Mouse (Mus musculus): Measurements from ENCODE around the gene Adam15. TPM values are rescaled to one million over a fixed set of nuclear protein-coding genes. Genes with fewer than 3 reads are reported as not detected.

Gene Adam15
- polyA plus RNA-seq, 1 experiment from 2014 or later = 28.4 TPM

GRCm38 (mm10) chr3:89336529-89336928 lies 13.3 kb downstream of the Adam15 start:
- no peaks in the 10 kb centered on the region for H3K9me3 ChIP-seq (ENCODE audit: control insufficient read depth, low read length)
- 0 out of 2 replicates have a peak, but pooled peaks cover 3% of the 10 kb centered on the region for H3K36me3 ChIP-seq (ENCODE audit: control insufficient read depth, insufficient read depth, low read length)
- H3K4me1 ChIP-seq (replicated peaks; ENCODE audit: control insufficient read depth, insufficient read depth, low read length) = peaks cover 25% of the 10 kb centered on the region
- no peak for ATAC-seq (replicated peaks; ENCODE audit: low FRiP score)
- peak overlapping the region; percentile 53; the same call in 1 of the 2 replicates for H3K27ac ChIP-seq (ENCODE audit: low read depth, low read length)
- peak overlapping the region; percentile 91 for H3K9ac ChIP-seq (ENCODE audit: low read length)
- H3K27me3 ChIP-seq (ENCODE audit: control insufficient read depth, insufficient read depth, low read length) = no peaks in the 10 kb centered on the region
- no peak for DNase-seq (ENCODE audit: low spot score)
- peak overlapping the region; percentile 76 for H3K4me2 ChIP-seq (ENCODE audit: low read depth, low read length, severe bottlenecking)
- 6% methylated on average over 6 of the region's 6 CpGs for WGBS
- H3K4me3 ChIP-seq (ENCODE audit: low read depth, low read length) = peak overlapping the region; percentile 83

- no peak overlapping the region for H3K27ac ChIP-seq (ENCODE audit: low read depth, low read length)
- H3K4me1 ChIP-seq (replicated peaks; ENCODE audit: control insufficient read depth, insufficient read depth, low read length) = peaks cover 21% of the 10 kb centered on the region
- 72% methylated on average over 11 of the region's 11 CpGs for WGBS
- 0 out of 2 replicates have a peak, but pooled peaks cover 3% of the 10 kb centered on the region for H3K36me3 ChIP-seq (ENCODE audit: control insufficient read depth, insufficient read depth, low read length)
- H3K4me2 ChIP-seq (ENCODE audit: low read depth, low read length, severe bottlenecking) = no peak overlapping the region
- H3K9me3 ChIP-seq (ENCODE audit: control insufficient read depth, low read length) = no peaks in the 10 kb centered on the region
- H3K4me3 ChIP-seq (ENCODE audit: low read depth, low read length) = no peak overlapping the region
- ATAC-seq (replicated peaks; ENCODE audit: low FRiP score) (no peak), DNase-seq (ENCODE audit: low spot score) (no peak)
- H3K9ac ChIP-seq (ENCODE audit: low read length) = no peak overlapping the region
- H3K27me3 ChIP-seq (ENCODE audit: control insufficient read depth, insufficient read depth, low read length) = no peaks in the 10 kb centered on the region
Observed at GRCm38 (mm10) chr3:89333053-89333452, 16.7 kb downstream of the Adam15 start.

DNA sequence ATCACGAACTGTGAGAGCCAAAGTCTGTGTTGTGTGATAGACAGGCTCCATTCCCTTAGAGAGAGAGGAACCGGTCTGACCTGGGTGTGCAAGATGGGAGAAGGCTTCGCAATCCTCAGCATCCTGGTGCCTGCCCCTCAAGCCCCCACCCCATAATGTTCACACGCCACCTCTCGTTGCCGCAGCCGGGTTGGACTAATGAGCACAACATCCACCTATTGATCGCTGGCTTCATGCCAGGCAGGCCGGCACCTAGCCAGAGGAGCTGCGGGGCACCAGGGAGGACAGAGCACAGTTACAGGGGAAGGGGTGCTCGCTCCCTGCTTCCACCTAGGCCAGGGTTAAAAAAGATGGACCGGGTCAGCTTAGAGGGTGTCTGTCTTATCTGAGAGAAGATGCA lies 17.3 kb downstream of the Adam15 start:
- Histone ChIP-seq H3K9ac (ENCODE audit: low read length) (no peak overlapping the region), H3K9me3 (ENCODE audit: control insufficient read depth, low read length) (no peaks in the 10 kb centered on the region), H3K27me3 (ENCODE audit: control insufficient read depth, insufficient read depth, low read length) (no peaks in the 10 kb centered on the region), H3K4me1 (replicated peaks; ENCODE audit: control insufficient read depth, insufficient read depth, low read length) (peaks cover 21% of the 10 kb centered on the region), H3K36me3 (ENCODE audit: control insufficient read depth, insufficient read depth, low read length) (0 out of 2 replicates have a peak, but pooled peaks cover 3% of the 10 kb centered on the region), H3K27ac (ENCODE audit: low read depth, low read length) (no peak overlapping the region), H3K4me2 (ENCODE audit: low read depth, low read length, severe bottlenecking) (no peak overlapping the region), H3K4me3 (ENCODE audit: low read depth, low read length) (no peak overlapping the region)
- ATAC-seq (replicated peaks; ENCODE audit: low FRiP score) = peak; percentile 31
- WGBS = 44% methylated on average over 12 of the region's 12 CpGs
- no peak for DNase-seq (ENCODE audit: low spot score)

DNA sequence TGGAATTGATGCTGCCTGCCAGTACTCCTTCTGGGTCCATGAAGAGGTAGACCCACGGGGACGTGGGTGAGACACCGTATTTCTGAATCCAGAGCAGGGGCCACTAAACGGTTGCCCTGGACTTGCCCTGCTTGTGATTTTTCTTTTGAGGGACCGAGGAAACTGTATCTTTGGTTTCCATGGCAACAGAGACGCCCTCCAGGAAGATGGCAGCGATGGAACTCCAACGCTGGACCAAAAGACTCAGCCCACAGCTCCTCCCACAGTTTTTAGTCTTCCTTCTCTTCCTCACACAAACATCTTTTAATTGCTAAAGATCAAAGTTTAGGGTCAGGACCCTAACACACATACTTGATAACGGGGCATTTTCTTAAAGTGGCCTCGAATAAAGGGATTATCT lies 17.8 kb downstream of the Adam15 start:
- Histone ChIP-seq H3K27ac (ENCODE audit: low read depth, low read length) (no peak overlapping the region), H3K4me1 (replicated peaks; ENCODE audit: control insufficient read depth, insufficient read depth, low read length) (peaks cover 21% of the 10 kb centered on the region), H3K4me3 (ENCODE audit: low read depth, low read length) (no peak overlapping the region), H3K36me3 (ENCODE audit: control insufficient read depth, insufficient read depth, low read length) (0 out of 2 replicates have a peak, but pooled peaks cover 3% of the 10 kb centered on the region), H3K9me3 (ENCODE audit: control insufficient read depth, low read length) (no peaks in the 10 kb centered on the region), H3K9ac (ENCODE audit: low read length) (no peak overlapping the region), H3K4me2 (ENCODE audit: low read depth, low read length, severe bottlenecking) (no peak overlapping the region), H3K27me3 (ENCODE audit: control insufficient read depth, insufficient read depth, low read length) (no peaks in the 10 kb centered on the region)
- no peak for ATAC-seq (replicated peaks; ENCODE audit: low FRiP score)
- DNase-seq (ENCODE audit: low spot score) = no peak
- WGBS = 37% methylated on average over 10 of the region's 10 CpGs

DNA sequence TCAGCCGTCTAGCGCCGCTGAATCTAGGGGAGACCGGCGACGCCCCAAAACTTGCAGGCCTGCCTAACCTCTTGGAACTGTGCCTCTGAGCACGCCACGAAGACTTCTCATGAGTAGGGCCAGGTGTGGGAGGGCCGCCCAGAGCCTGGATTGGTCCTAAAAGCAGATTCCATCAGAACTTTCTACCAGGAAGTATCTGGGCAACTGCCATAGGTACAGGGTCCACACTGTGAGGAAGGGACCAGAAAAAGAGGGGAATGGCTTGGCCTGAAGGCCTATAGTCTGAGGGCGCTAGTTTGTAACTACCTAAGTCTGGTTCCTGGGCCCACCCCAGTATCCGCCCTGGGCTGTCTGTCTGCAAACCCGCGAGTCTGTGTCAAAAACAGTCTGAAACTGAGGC lies 18.2 kb downstream of the Adam15 start:
- Histone ChIP-seq H3K4me3 (ENCODE audit: low read depth, low read length) (no peak overlapping the region), H3K9me3 (ENCODE audit: control insufficient read depth, low read length) (no peaks in the 10 kb centered on the region), H3K4me1 (replicated peaks; ENCODE audit: control insufficient read depth, insufficient read depth, low read length) (peaks cover 17% of the 10 kb centered on the region), H3K4me2 (ENCODE audit: low read depth, low read length, severe bottlenecking) (no peak overlapping the region), H3K9ac (ENCODE audit: low read length) (no peak overlapping the region), H3K27me3 (ENCODE audit: control insufficient read depth, insufficient read depth, low read length) (no peaks in the 10 kb centered on the region), H3K36me3 (ENCODE audit: control insufficient read depth, insufficient read depth, low read length) (0 out of 2 replicates have a peak, but pooled peaks cover 3% of the 10 kb centered on the region), H3K27ac (ENCODE audit: low read depth, low read length) (no peak overlapping the region)
- DNase-seq (ENCODE audit: low spot score) (no peak), ATAC-seq (replicated peaks; ENCODE audit: low FRiP score) (no peak)
- 74% methylated on average over 13 of the region's 13 CpGs for WGBS

GRCm38 (mm10) chr3:89330948-89331347 lies 18.8 kb downstream of the Adam15 start:
- H3K4me3 ChIP-seq (ENCODE audit: low read depth, low read length) = no peak overlapping the region
- peaks cover 11% of the 10 kb centered on the region for H3K4me1 ChIP-seq (replicated peaks; ENCODE audit: control insufficient read depth, insufficient read depth, low read length)
- H3K27me3 ChIP-seq (ENCODE audit: control insufficient read depth, insufficient read depth, low read length) = no peaks in the 10 kb centered on the region
- H3K36me3 ChIP-seq (ENCODE audit: control insufficient read depth, insufficient read depth, low read length) = 0 out of 2 replicates have a peak, but pooled peaks cover 3% of the 10 kb centered on the region
- H3K4me2 ChIP-seq (ENCODE audit: low read depth, low read length, severe bottlenecking) = no peak overlapping the region
- no peaks in the 10 kb centered on the region for H3K9me3 ChIP-seq (ENCODE audit: control insufficient read depth, low read length)
- DNase-seq (ENCODE audit: low spot score) = no peak
- no peak overlapping the region for H3K9ac ChIP-seq (ENCODE audit: low read length)
- 17% methylated on average over 10 of the region's 10 CpGs for whole genome bisulfite sequencing
- ATAC-seq (replicated peaks; ENCODE audit: low FRiP score) = no peak; the same call in 1 of the 2 replicates
- H3K27ac ChIP-seq (ENCODE audit: low read depth, low read length) = no peak overlapping the region

DNA sequence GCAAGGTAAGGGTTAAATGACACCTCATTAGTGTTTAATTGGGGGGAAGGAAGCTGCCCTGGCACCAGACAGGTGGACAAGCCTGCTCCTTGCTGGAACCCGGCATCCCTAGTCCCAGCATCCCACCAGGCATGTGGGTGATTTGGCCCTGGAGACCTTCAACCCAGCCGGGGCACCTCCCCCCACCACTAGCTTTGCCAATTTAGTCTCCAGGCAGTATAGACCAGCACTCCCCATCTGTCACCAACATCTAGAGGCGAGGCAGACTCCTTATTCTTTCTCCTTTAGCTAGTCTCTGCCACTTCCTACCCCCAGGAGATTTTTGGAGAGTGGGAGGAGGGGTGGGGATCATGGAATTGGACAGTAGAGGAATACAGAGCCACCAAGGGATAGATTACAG lies 19.4 kb downstream of the Adam15 start:
- no peaks in the 10 kb centered on the region for H3K27me3 ChIP-seq (ENCODE audit: control insufficient read depth, insufficient read depth, low read length)
- no peak overlapping the region for H3K4me2 ChIP-seq (ENCODE audit: low read depth, low read length, severe bottlenecking)
- DNase-seq (ENCODE audit: low spot score) = no peak

DNA sequence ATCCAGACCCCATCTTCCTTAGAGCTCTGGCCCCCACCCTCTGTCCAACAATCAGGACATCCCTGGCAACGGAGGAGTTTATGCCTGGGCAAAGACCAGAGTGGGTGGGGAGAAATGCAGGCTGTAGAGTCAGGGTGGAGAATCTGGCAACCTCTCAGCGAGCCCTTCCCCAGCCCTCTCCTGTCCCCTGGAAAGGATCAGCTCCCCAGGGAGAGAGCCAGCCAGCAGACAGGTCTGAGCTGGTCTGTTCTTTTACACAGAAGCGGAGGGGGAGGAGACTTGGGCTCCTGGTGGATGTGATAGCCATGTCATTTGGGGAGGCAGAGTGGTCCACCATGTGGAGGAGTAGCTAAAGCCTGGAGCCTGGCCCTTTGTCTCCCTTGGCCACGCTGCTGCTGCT lies 21.2 kb downstream of the Adam15 start:
- 11% methylated on average over 4 of the region's 4 CpGs for WGBS
- H3K36me3 ChIP-seq (ENCODE audit: control insufficient read depth, insufficient read depth, low read length) = no peaks in the 10 kb centered on the region
- H3K4me2 ChIP-seq (ENCODE audit: low read depth, low read length, severe bottlenecking) = no peak overlapping the region
- H3K27me3 ChIP-seq (ENCODE audit: control insufficient read depth, insufficient read depth, low read length) = no peaks in the 10 kb centered on the region
- no peak overlapping the region for H3K9ac ChIP-seq (ENCODE audit: low read length)
- H3K9me3 ChIP-seq (ENCODE audit: control insufficient read depth, low read length) = no peaks in the 10 kb centered on the region
- DNase-seq (ENCODE audit: low spot score) (no peak), ATAC-seq (replicated peaks; ENCODE audit: low FRiP score) (no peak)
- peaks cover 10% of the 10 kb centered on the region for H3K4me1 ChIP-seq (replicated peaks; ENCODE audit: control insufficient read depth, insufficient read depth, low read length)
- H3K27ac ChIP-seq (ENCODE audit: low read depth, low read length) = no peak overlapping the region
- no peak overlapping the region for H3K4me3 ChIP-seq (ENCODE audit: low read depth, low read length)

More for the DNA sequence above, 19.4 kb downstream of the Adam15 start:
- peaks cover 10% of the 10 kb centered on the region for H3K4me1 ChIP-seq (replicated peaks; ENCODE audit: control insufficient read depth, insufficient read depth, low read length)
- no peak overlapping the region for H3K9ac ChIP-seq (ENCODE audit: low read length)
- H3K9me3 ChIP-seq (ENCODE audit: control insufficient read depth, low read length) = no peaks in the 10 kb centered on the region
- H3K4me3 ChIP-seq (ENCODE audit: low read depth, low read length) = no peak overlapping the region
- 52% methylated on average over 3 of the region's 3 CpGs for WGBS
- H3K27ac ChIP-seq (ENCODE audit: low read depth, low read length) = no peak overlapping the region
- ATAC-seq (replicated peaks; ENCODE audit: low FRiP score) = no peak
- 0 out of 2 replicates have a peak, but pooled peaks cover 3% of the 10 kb centered on the region for H3K36me3 ChIP-seq (ENCODE audit: control insufficient read depth, insufficient read depth, low read length)

GRCm38 (mm10) chr3:89327371-89327870 lies 22.4 kb downstream of the Adam15 start:
- 67% methylated on average over 9 of the region's 9 CpGs for WGBS
- H3K4me1 ChIP-seq (replicated peaks; ENCODE audit: control insufficient read depth, insufficient read depth, low read length) = peaks cover 7% of the 10 kb centered on the region
- DNase-seq (ENCODE audit: low spot score) (no peak), ATAC-seq (replicated peaks; ENCODE audit: low FRiP score) (no peak)
- no peak overlapping the region for H3K4me3 ChIP-seq (ENCODE audit: low read depth, low read length)
- no peak overlapping the region for H3K27ac ChIP-seq (ENCODE audit: low read depth, low read length)
- no peak overlapping the region for H3K4me2 ChIP-seq (ENCODE audit: low read depth, low read length, severe bottlenecking)
- H3K36me3 ChIP-seq (ENCODE audit: control insufficient read depth, insufficient read depth, low read length) = no peaks in the 10 kb centered on the region
- no peaks in the 10 kb centered on the region for H3K9me3 ChIP-seq (ENCODE audit: control insufficient read depth, low read length)
- H3K9ac ChIP-seq (ENCODE audit: low read length) = no peak overlapping the region
- peaks cover 4% of the 10 kb centered on the region; the same call in 1 of the 2 replicates for H3K27me3 ChIP-seq (ENCODE audit: control insufficient read depth, insufficient read depth, low read length)

Measured in forebrain, embryonic 11.5 days (tissue).